In genomic region chr1:74419440-74419794, GRCm38 (mm10) we compare ENCODE assay signal across 12 mouse cellular contexts. TPM values are rescaled to one million over a fixed set of nuclear protein-coding genes. Genes with fewer than 3 reads are reported as not detected.
DNase-seq lines count a peak whose midpoint lies in the region; ATAC-seq and TF ChIP-seq lines count a peak whose summit lies in the region.
"Had no signal": no experiment of that assay in that cellular context is flagged by ENCODE, and none has a peak within 500 bp of the region (broad histone marks: within the 10 kb centered on the region; RNA-seq: fewer than 3 reads in every experiment).

No protein-coding gene starts in this region.

- H3K4me2 ChIP-seq in kidney, postnatal 0 days (ENCODE audit: low read length): no peak overlapping the region
- H3K4me2 ChIP-seq: hindbrain, embryonic 12.5 days; limb, embryonic 13.5 days had no signal

- WGBS in kidney, postnatal 0 days: 42% methylated on average over 9 of the region's 9 CpGs

- peaks cover 4% of the 10 kb centered on the region; the same call in 1 of the 2 replicates for H3K4me1 ChIP-seq in kidney, postnatal 0 days (replicated peaks; ENCODE audit: insufficient read depth, low read length)
- no peaks in the 10 kb centered on the region for H3K4me1 ChIP-seq in brown adipose tissue, adult 24 weeks (ENCODE audit: control insufficient read depth, insufficient read depth, insufficient read length, low read length)
- H3K4me1 ChIP-seq: limb, embryonic 13.5 days had no signal

- no peak for DNase-seq in kidney, postnatal 0 days (ENCODE audit: low spot score)
- DNase-seq in kidney, adult 8-10 months: no peak
- peak; percentile 33 for DNase-seq in Muller cell, postnatal 12 days (ENCODE audit: inconsistent ontology term)
- peak; percentile 55 for DNase-seq in lung, postnatal 10 days
- DNase-seq in right cerebral cortex, postnatal 4 days: no peak
- no peak for DNase-seq in right cerebral cortex, postnatal 14 days
- DNase-seq: liver, postnatal 0 days; thymus, adult 2 months had no signal

- TF ChIP-seq CTCF in kidney, postnatal 0 days (IDR thresholded peaks at IDR 0.05; ENCODE audit: low read depth): no peak

- no peaks in the 10 kb centered on the region for H3K9me3 ChIP-seq in kidney, postnatal 0 days (replicated peaks; ENCODE audit: low read length)
- H3K9me3 ChIP-seq: hindbrain, embryonic 12.5 days had no signal

- no peak overlapping the region for H3K4me3 ChIP-seq in kidney, postnatal 0 days (replicated peaks; ENCODE audit: low read depth, low read length)
- no peak overlapping the region for H3K4me3 ChIP-seq in brown adipose tissue, adult 24 weeks (ENCODE audit: insufficient read depth, low read depth, low read length)
- H3K4me3 ChIP-seq: hindbrain, embryonic 12.5 days; limb, embryonic 13.5 days had no signal

- H3K27ac ChIP-seq in kidney, postnatal 0 days: 0 out of 2 replicates have a peak overlapping the region, but pooled peaks have one; percentile 26
- peak overlapping the region; percentile 26; the same call in 1 of the 2 replicates for H3K27ac ChIP-seq in brown adipose tissue, adult 24 weeks (replicated peaks; ENCODE audit: low read depth, low read length)
- H3K27ac ChIP-seq: hindbrain, embryonic 12.5 days; limb, embryonic 13.5 days had no signal

- H3K9ac ChIP-seq in kidney, postnatal 0 days (ENCODE audit: low read depth, low read length): no peak overlapping the region
- H3K9ac ChIP-seq: hindbrain, embryonic 12.5 days; limb, embryonic 13.5 days; liver, postnatal 0 days had no signal

- ATAC-seq in kidney, postnatal 0 days (replicated peaks; ENCODE audit: low FRiP score, low read depth): no peak
- ATAC-seq: forebrain, embryonic 16.5 days; liver, postnatal 0 days had no signal

- H3K27me3 ChIP-seq in kidney, postnatal 0 days (ENCODE audit: insufficient read depth, low read length): no peaks in the 10 kb centered on the region
- H3K27me3 ChIP-seq: hindbrain, embryonic 12.5 days; limb, embryonic 13.5 days had no signal

- no peaks in the 10 kb centered on the region for H3K36me3 ChIP-seq in kidney, postnatal 0 days (ENCODE audit: insufficient read depth, low read length)
- H3K36me3 ChIP-seq: hindbrain, embryonic 12.5 days; limb, embryonic 13.5 days had no signal

RNA-seq across cellular contexts. Expression of gene Vil1, which starts 10.2 kb away (rescaled TPM):
- 17.0 and 18.0 TPM in 2 replicates for polyA plus RNA-seq in kidney, postnatal 0 days (2015; fragmentation: Nextera tagmentation; extraction: Ambion mirVana)
- 0.46 and 1.1 TPM in 2 replicates for polyA plus RNA-seq in brown adipose tissue, adult 24 weeks (2012; ENCODE audit: insufficient read depth, insufficient read length, missing spikeins)

RNA-seq across cellular contexts. Expression of gene Ctdsp1, which starts 28.1 kb away (rescaled TPM):
- 73.3 and 75.8 TPM in 2 replicates for polyA plus RNA-seq in kidney, postnatal 0 days (2015; fragmentation: Nextera tagmentation; extraction: Ambion mirVana)
- polyA plus RNA-seq in brown adipose tissue, adult 24 weeks (2012; ENCODE audit: insufficient read depth, insufficient read length, missing spikeins): 66.8 and 98.0 TPM in 2 replicates

RNA-seq across cellular contexts. Expression of gene Slc11a1, which starts 44.4 kb away (rescaled TPM):
- polyA plus RNA-seq in kidney, postnatal 0 days (2015; fragmentation: Nextera tagmentation; extraction: Ambion mirVana): 2.6 and 3.6 TPM in 2 replicates
- polyA plus RNA-seq in brown adipose tissue, adult 24 weeks (2012; ENCODE audit: insufficient read depth, insufficient read length, missing spikeins): 1.5 and 5.8 TPM in 2 replicates

RNA-seq across cellular contexts. Expression of gene Catip, which starts 57.5 kb away (rescaled TPM):
- polyA plus RNA-seq in kidney, postnatal 0 days (2015; fragmentation: Nextera tagmentation; extraction: Ambion mirVana): 0.59 and 0.75 TPM in 2 replicates
- polyA plus RNA-seq in brown adipose tissue, adult 24 weeks (2012; ENCODE audit: insufficient read depth, insufficient read length, missing spikeins): not detected in 2 replicates
- polyA plus RNA-seq: liver, postnatal 0 days had no signal

Comparison
In these comparisons a context has a peak if more than half of its experiments do, and no peak if none do; other contexts are left out.
1. DNase-seq: peak in Muller cell, postnatal 12 days (single experiment) and lung, postnatal 10 days (single experiment); none in kidney, postnatal 0 days (single experiment), kidney, adult 8-10 months (0 of 2), right cerebral cortex, postnatal 4 days (single experiment) and right cerebral cortex, postnatal 14 days (single experiment).